Mouse (Mus musculus): ENCODE data around the gene Cish.

Cish gene

GRCm38 (mm10) chr9:107347586-107348183 lies 51.9 kb downstream of the Cish start:
- no peak for DNase-seq (ENCODE audit: low spot score)

- no peak for DNase-seq (ENCODE audit: low spot score)
Measured at GRCm38 (mm10) chr9:107349321-107349720, 53.5 kb downstream of the Cish start.

Data from testis, postnatal 14 days (tissue).